Mouse (Mus musculus) E14TG2a.4 (cell line): Measurements from ENCODE around the gene P2rx7.

ENCODE experiments used
- CTCF ChIP-seq: conservative IDR thresholded peaks from 2 replicates; pipeline ENCODE4 v1.5.1; 2014; ENCODE audit warnings: low read length
- POU5F1 ChIP-seq: IDR thresholded peaks from 2 replicates; pipeline ENCODE4 v1.6.1; 2014; ENCODE audit warnings: low read length, borderline replicate concordance

DNA sequence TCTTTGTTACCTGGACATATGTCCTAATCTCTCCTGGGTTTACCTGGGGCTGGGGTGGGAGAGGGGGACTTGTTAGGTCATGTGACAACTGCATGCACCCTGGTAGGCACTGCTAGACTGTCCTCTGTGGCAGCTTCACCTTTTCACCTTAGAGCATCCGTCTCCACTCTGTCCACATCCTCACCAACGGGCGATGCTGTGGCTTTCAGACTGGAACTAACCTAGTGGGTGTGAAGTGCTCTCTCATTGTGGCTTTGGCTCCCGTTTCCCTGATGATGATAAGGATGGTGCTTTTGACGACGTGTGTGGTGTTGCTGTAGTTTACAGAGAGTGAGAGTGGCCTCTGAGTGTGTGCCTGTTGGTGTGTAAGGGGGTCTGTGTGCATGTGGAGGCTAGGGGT lies 1.6 kb downstream of the P2rx7 start:
- TF ChIP-seq POU5F1, result no peak
- TF ChIP-seq CTCF, result no peak
